Mouse (Mus musculus) CH12.LX (cell line): Measurements from ENCODE around the gene Lamtor2. TPM values are rescaled to one million over a fixed set of nuclear protein-coding genes. Genes with fewer than 3 reads are reported as not detected.

Experiments used
- DNase-seq: peaks from one replicate; pipeline ENCODE4 v3.0.0-alpha.2; 2013; ENCODE audit errors: extremely low read depth
- H3K27ac ChIP-seq: 2 replicates; pipeline ENCODE4 v1.5.1; 2012; ENCODE audit warnings: low read depth, mild to moderate bottlenecking, control low read depth, moderate library complexity; ENCODE audit not compliant: insufficient read depth
- H3K27me3 ChIP-seq: replicated peaks from 2 replicates; pipeline ENCODE3; 2012; ENCODE audit warnings: inconsistent platforms
- H3K36me3 ChIP-seq, 2 experiments: replicated peaks in 1 of 2; 2 replicates each; pipeline versions ENCODE3 to v1.6.1; 2012; ENCODE audit warnings: inconsistent platforms in 1 of 2, low read length in 1 of 2, mild to moderate bottlenecking in 1 of 2, mixed read lengths in 1 of 2, moderate library complexity in 1 of 2; ENCODE audit not compliant: control insufficient read depth in 1 of 2, insufficient read depth in 1 of 2
- H3K4me1 ChIP-seq, 2 experiments: 2 replicates each; pipeline ENCODE4 v1.6.1; 2012; ENCODE audit warnings: inconsistent platforms in 1 of 2, moderate library complexity in 1 of 2; ENCODE audit not compliant: insufficient read depth in 2 of 2, control insufficient read depth in 1 of 2
- H3K4me2 ChIP-seq: 2 replicates; pipeline ENCODE4 v1.6.1; 2012; ENCODE audit warnings: low read depth, mild to moderate bottlenecking, control low read depth; ENCODE audit not compliant: poor library complexity, insufficient read depth, severe bottlenecking
- H3K4me3 ChIP-seq, 3 experiments: fragments of 150-350 bp in 1 of 3; sonication (generic) in 1 of 3; replicated peaks in 1 of 3; 2 replicates each; pipeline versions ENCODE3 to v1.5.1; 2011 to 2012; ENCODE audit warnings: low read depth in 2 of 3, low read length in 2 of 3, mild to moderate bottlenecking in 2 of 3, moderate library complexity in 2 of 3, control low read depth in 1 of 3, improper control_type of control experiment in 1 of 3, inconsistent platforms in 1 of 3, mixed read lengths in 1 of 3; ENCODE audit not compliant: poor library complexity in 1 of 3
- H3K79me2 ChIP-seq: replicated peaks from 2 replicates; pipeline ENCODE4 v1.6.1; 2012; ENCODE audit warnings: mild to moderate bottlenecking, moderate library complexity; ENCODE audit not compliant: control insufficient read depth, poor library complexity, insufficient read depth, severe bottlenecking; ENCODE audit errors: extremely low read depth
- H3K9ac ChIP-seq: 2 replicates; pipeline ENCODE4 v1.6.1; 2012; ENCODE audit warnings: low read depth, mild to moderate bottlenecking, control low read depth, moderate library complexity; ENCODE audit not compliant: insufficient read depth
- H3K9me3 ChIP-seq: replicated peaks from 2 replicates; pipeline ENCODE3; 2012; ENCODE audit warnings: low read length, inconsistent platforms, mixed read lengths
- CHD1 ChIP-seq: IDR thresholded peaks from 2 replicates; pipeline ENCODE4 v1.6.1; 2012; ENCODE audit warnings: low read depth, low read length, improper control_type of control experiment, inconsistent platforms
- CHD2 ChIP-seq: IDR thresholded peaks from 2 replicates; pipeline ENCODE4 v1.6.1; 2011; ENCODE audit warnings: low read length, improper control_type of control experiment
- ELF1 ChIP-seq: IDR thresholded peaks from 2 replicates; pipeline ENCODE4 v1.6.1; 2014; ENCODE audit warnings: low read depth, mild to moderate bottlenecking, inconsistent platforms, low read length, improper control_type of control experiment
- EP300 ChIP-seq: IDR thresholded peaks from 2 replicates; pipeline ENCODE4 v1.6.1; 2011; ENCODE audit warnings: low read length, improper control_type of control experiment
- IRF4 ChIP-seq: IDR thresholded peaks from 2 replicates; pipeline ENCODE4 v1.6.1; 2014; ENCODE audit warnings: low read depth, mild to moderate bottlenecking, inconsistent platforms, low read length, improper control_type of control experiment
- JUN ChIP-seq: IDR thresholded peaks from 2 replicates; pipeline ENCODE4 v1.6.1; 2011; ENCODE audit warnings: low read depth, mild to moderate bottlenecking, low read length, improper control_type of control experiment, moderate library complexity; ENCODE audit not compliant: insufficient read depth
- JUND ChIP-seq: conservative IDR thresholded peaks from 2 replicates; pipeline ENCODE4 v1.6.1; 2011; ENCODE audit warnings: low read depth, low read length, improper control_type of control experiment
- KAT2A ChIP-seq: IDR thresholded peaks from 2 replicates; pipeline ENCODE4 v1.6.1; 2012; ENCODE audit warnings: low read length, improper control_type of control experiment, inconsistent platforms; ENCODE audit not compliant: insufficient replicate concordance
- MAFK ChIP-seq: IDR thresholded peaks from 2 replicates; pipeline ENCODE4 v1.6.1; 2011; ENCODE audit warnings: low read length, improper control_type of control experiment; ENCODE audit not compliant: insufficient replicate concordance
- MAX ChIP-seq: IDR thresholded peaks from 2 replicates; pipeline ENCODE4 v1.6.1; 2011; ENCODE audit warnings: low read length, improper control_type of control experiment
- MAZ ChIP-seq: IDR thresholded peaks from 2 replicates; pipeline ENCODE4 v1.6.1; 2012; ENCODE audit warnings: low read depth, mild to moderate bottlenecking, inconsistent platforms, low read length, improper control_type of control experiment, moderate library complexity
- MEF2A ChIP-seq: IDR thresholded peaks from 2 replicates; pipeline ENCODE4 v1.6.1; 2014; ENCODE audit warnings: low read depth, mild to moderate bottlenecking, inconsistent platforms, low read length, improper control_type of control experiment, borderline replicate concordance
- MYC ChIP-seq: IDR thresholded peaks from 2 replicates; pipeline ENCODE4 v1.6.1; 2011; ENCODE audit warnings: low read depth, mild to moderate bottlenecking, improper control_type of control experiment, low read length
- NELFE ChIP-seq: IDR thresholded peaks from 2 replicates; pipeline ENCODE4 v1.6.1; 2011; ENCODE audit warnings: low read depth, low read length, improper control_type of control experiment
- POLR2AphosphoS2 ChIP-seq: IDR thresholded peaks from 2 replicates; pipeline ENCODE4 v1.6.1; 2011; ENCODE audit warnings: low read depth, low read length, improper control_type of control experiment
- RAD21 ChIP-seq: IDR thresholded peaks from 2 replicates; pipeline ENCODE4 v1.6.1; 2011; ENCODE audit warnings: low read depth, mild to moderate bottlenecking, low read length, improper control_type of control experiment, moderate library complexity
- SMC3 ChIP-seq: IDR thresholded peaks from 2 replicates; pipeline ENCODE4 v1.6.1; 2011; ENCODE audit warnings: low read depth, low read length, improper control_type of control experiment
- TBP ChIP-seq: conservative IDR thresholded peaks from 2 replicates; pipeline ENCODE4 v1.6.1; 2011; ENCODE audit warnings: low read depth, low read length, improper control_type of control experiment
- USF1 ChIP-seq: IDR thresholded peaks from 2 replicates; pipeline ENCODE4 v1.6.1; 2014; ENCODE audit warnings: low read depth, mild to moderate bottlenecking, inconsistent platforms, low read length, improper control_type of control experiment
- USF2 ChIP-seq: conservative IDR thresholded peaks from 2 replicates; pipeline ENCODE4 v1.6.1; 2011; ENCODE audit warnings: low read depth, low read length, improper control_type of control experiment
- ZKSCAN1 ChIP-seq: IDR thresholded peaks from 2 replicates; pipeline ENCODE4 v1.6.1; 2012; ENCODE audit warnings: low read depth, inconsistent platforms, low read length, improper control_type of control experiment, borderline replicate concordance
- ZNF384 ChIP-seq: IDR thresholded peaks from 2 replicates; pipeline ENCODE4 v1.6.1; 2012; ENCODE audit warnings: low read depth, low read length, improper control_type of control experiment, inconsistent platforms
- dilution Hi-C: fragments of 300-500 bp; cut with MboI; formaldehyde crosslinking; loops from 2 replicates; pipeline ENCODE4 v1.14.3; 2020; ENCODE audit warnings: low sequenced_read_pairs; ENCODE audit not compliant: extremely low pct_unique_long_range_greater_than_20kb, extremely low pct_ligation_motif_present
- in situ Hi-C: fragments of 300-500 bp; cut with MboI; formaldehyde crosslinking; loops from 3 replicates; pipeline ENCODE4 v1.14.3; 2019; ENCODE audit warnings: low sequenced_read_pairs, low pct_ligation_motif_present, low pct_unique_long_range_greater_than_20kb, mixed read lengths
- polyA plus RNA-seq: library from polyadenylated mRNA; unstranded; fragments of >175 nt; gene quantifications from 2 replicates; pipeline ENCODE4 v1.2.1, GENCODE M21; 2012; ENCODE audit warnings: low read depth; ENCODE audit not compliant: insufficient read length
- total RNA-seq, 2 experiments: library from RNA; depleted of rRNA; stranded (reverse); fragments of 300-350 nt in 1 of 2; fragments of >200 nt in 1 of 2; gene quantifications; 2 replicates each; pipeline ENCODE4 v1.2.3; 2012 to 2014

The Lamtor2 gene
- total and polyA plus RNA-seq, 3 experiments: 44.0 to 96.6 (median 56.0) TPM

DNA sequence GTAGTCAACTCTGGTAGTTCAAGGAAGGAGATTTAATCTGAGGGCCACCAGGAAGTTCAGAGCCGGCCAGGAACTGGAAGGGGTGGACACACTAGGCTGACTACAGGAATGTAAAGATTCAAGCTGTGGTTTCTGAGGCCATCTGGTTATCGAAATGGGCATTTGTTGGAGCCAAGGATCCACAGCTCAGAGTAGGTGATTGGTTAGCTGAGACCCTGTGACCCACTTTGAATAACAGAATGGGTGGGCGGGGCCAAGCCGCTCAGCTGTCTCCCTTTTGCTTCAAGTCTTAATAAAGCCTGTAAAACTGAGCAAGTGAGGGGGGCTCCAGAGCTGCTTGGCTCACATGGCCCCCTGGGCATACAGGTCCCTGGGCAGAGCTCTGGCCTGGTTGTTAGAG, 9.1 kb upstream of the Lamtor2 start:
- peaks cover 0 to 3% of the 10 kb centered on the region in 2 experiments; a peak in 1 of 4 replicates for H3K4me1 ChIP-seq
- DNase-seq: no peak
- H3K27me3 ChIP-seq: no peaks in the 10 kb centered on the region
- H3K36me3 ChIP-seq: peaks cover 67 to 96% of the 10 kb centered on the region in 2 experiments
- dilution Hi-C loops (no loop called here), in situ Hi-C loops (no loop called here)
- no peak overlapping the region for H3K4me3 ChIP-seq
- no peak overlapping the region for H3K9ac ChIP-seq
- no peak overlapping the region for H3K27ac ChIP-seq
- H3K9me3 ChIP-seq: no peaks in the 10 kb centered on the region
- no peak overlapping the region for H3K4me2 ChIP-seq
- H3K79me2 ChIP-seq: no peaks in the 10 kb centered on the region
- TF ChIP-seq IRF4: no peak
- no peak for TF ChIP-seq TBP
- no peak for TF ChIP-seq ELF1
- no peak for TF ChIP-seq ZNF384
- no peak for TF ChIP-seq MAX
- TF ChIP-seq CHD1: no peak
- no peak for TF ChIP-seq JUN
- TF ChIP-seq ZKSCAN1: no peak

DNA sequence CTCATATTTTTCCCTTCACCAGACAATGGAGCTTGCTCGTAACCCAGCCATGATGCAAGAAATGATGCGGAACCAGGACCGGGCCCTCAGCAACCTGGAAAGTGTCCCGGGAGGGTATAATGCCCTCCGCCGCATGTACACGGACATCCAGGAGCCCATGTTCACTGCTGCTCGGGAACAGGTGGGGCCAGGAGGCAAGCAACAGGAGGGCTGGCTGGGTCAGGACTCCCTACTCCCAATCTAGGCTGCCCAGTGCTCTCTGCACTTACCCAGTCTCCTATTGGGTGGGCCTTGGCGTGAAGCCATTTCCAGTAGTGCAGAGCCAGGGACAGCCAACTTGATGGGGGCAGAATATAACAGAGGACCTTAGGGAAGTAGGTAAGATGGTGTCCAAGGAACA, 6.7 kb upstream of the Lamtor2 start:
- H3K9me3 ChIP-seq: no peaks in the 10 kb centered on the region

DNA sequence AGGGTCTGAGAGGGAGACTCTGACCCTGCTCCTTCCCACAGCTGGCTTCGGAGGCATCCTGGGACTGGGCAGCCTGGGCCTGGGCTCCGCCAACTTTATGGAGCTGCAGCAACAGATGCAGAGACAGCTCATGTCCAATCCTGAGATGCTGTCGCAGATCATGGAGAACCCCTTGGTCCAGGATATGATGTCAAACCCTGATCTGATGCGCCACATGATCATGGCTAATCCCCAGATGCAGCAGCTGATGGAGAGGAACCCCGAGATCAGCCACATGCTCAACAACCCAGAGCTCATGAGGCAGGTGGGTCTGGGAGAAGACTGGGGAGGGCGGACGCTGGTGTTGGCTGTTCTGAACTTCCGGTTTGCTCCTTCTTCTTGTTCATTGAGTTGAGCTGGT, 3.7 kb upstream of the Lamtor2 start:
- no peak for DNase-seq
- no peak overlapping the region for H3K9ac ChIP-seq
- H3K4me2 ChIP-seq: no peak overlapping the region
- H3K36me3 ChIP-seq: peaks cover 37 to 63% of the 10 kb centered on the region in 2 experiments
- no peak overlapping the region for H3K27ac ChIP-seq
- H3K79me2 ChIP-seq: peaks cover 14% of the 10 kb centered on the region
- H3K27me3 ChIP-seq: no peaks in the 10 kb centered on the region
- H3K4me1 ChIP-seq: peaks cover 7 to 21% of the 10 kb centered on the region in 2 experiments; a peak in 2 of 4 replicates
- TF ChIP-seq POLR2AphosphoS2 (no peak), USF1 (no peak), SMC3 (no peak)
- in situ Hi-C loops (loop anchor here (10.0 kb wide), 1 partner anchor 198 kb away; no protein-coding TSS in a partner anchor), dilution Hi-C loops (no loop called here)
- no peaks in the 10 kb centered on the region for H3K9me3 ChIP-seq
- no peak overlapping the region for H3K4me3 ChIP-seq

More for the DNA sequence above, 6.7 kb upstream of the Lamtor2 start:
- H3K4me3 ChIP-seq: no peak overlapping the region
- H3K9ac ChIP-seq: no peak overlapping the region
- H3K4me2 ChIP-seq: no peak overlapping the region
- TF ChIP-seq EP300 (no peak), ZNF384 (no peak), POLR2AphosphoS2 (no peak), MAZ (no peak), MYC (no peak), USF2 (no peak), IRF4 (no peak), MAFK (no peak), RAD21 (no peak), MEF2A (no peak), NELFE (no peak), KAT2A (no peak), CHD2 (no peak), SMC3 (no peak), JUND (no peak), TBP (no peak)
- TF ChIP-seq, all 38 proteins: peak for 0
- peaks cover 64 to 93% of the 10 kb centered on the region in 2 experiments for H3K36me3 ChIP-seq
- no peaks in the 10 kb centered on the region for H3K27me3 ChIP-seq
- DNase-seq: no peak
- dilution Hi-C loops: no loop called here
- peaks cover 9% of the 10 kb centered on the region for H3K79me2 ChIP-seq
- in situ Hi-C loops: loop anchor here (10.0 kb wide), 1 partner anchor 195 kb away; no protein-coding TSS in a partner anchor
- peaks cover 7 to 15% of the 10 kb centered on the region in 2 experiments; a peak in 2 of 4 replicates for H3K4me1 ChIP-seq
- no peak overlapping the region for H3K27ac ChIP-seq
